Mouse (Mus musculus): ENCODE measurements around the gene Traf2.

Traf2 gene

DNA sequence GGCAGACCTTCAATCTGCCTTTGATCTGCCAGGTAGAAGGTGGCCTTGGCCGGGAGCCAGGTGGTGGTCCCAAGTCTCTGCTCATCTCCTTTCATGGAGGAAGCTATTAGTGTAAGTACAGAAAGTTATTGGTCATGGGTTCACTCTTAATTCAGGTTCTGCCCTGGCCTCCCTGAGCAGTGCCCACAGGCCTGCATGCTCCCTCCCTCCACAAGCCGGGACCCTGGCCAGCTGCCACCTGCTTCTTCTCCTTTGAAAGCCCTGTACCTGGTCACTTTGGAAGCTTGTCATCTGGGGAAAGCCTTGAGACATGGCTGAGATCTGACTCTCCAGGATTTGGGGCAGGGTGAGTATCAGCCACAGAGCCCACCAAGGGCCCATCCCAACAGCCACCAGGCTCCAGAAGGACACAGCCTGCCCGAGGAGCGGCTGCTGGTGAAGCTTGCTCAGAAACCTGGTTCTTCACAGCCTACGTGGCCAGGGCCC lies 53.2 kb downstream of the Traf2 start, which contains the start of gene Lcn12:
Gene Lcn12 (minus strand): TSS at position 436 of the 486 bp plus-strand sequence.
- DNase-seq (ENCODE audit: low spot score in 2 of 2): no peak

DNA sequence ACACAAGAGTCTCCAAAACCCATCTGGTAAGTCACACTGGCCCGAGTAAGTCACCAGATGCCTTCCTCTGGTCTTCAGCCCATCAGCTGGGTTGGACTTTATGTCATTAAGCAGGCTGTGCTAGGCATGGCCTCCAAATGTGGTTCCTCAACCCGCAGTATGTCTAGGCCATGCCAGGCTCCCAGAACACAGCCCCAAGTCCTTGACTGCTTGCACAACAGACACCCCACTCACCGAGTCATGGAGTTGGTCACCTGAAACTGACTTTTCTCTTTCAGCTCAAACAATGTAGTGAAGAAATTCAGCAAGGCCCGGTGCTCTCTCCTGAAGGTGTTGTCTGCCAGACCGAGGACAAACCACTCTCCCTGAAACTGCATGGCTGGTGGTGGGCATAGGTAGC lies 53.8 kb downstream of the Traf2 start:
- no peak for DNase-seq (ENCODE audit: low spot score in 2 of 2)

DNA sequence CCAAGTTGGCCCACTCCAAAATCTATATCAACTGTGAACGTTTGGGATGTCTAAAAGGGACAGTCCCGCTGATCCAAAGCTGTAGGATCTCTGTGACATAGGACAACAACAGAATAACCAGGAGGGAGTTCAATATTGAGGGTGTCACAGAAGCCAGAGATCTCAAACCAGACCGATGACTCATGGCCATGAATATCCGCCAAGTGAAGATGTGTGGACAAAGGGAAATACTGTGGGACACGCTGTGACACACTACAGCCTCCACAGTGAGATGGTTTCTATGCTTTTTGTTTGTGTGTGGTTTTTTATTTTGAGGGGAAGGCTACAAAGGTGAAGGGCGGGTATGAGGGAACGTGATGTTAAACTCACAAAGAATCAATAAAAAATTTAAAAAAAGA lies 58.1 kb downstream of the Traf2 start:
- no peak for DNase-seq (ENCODE audit: low spot score in 2 of 2)

DNA sequence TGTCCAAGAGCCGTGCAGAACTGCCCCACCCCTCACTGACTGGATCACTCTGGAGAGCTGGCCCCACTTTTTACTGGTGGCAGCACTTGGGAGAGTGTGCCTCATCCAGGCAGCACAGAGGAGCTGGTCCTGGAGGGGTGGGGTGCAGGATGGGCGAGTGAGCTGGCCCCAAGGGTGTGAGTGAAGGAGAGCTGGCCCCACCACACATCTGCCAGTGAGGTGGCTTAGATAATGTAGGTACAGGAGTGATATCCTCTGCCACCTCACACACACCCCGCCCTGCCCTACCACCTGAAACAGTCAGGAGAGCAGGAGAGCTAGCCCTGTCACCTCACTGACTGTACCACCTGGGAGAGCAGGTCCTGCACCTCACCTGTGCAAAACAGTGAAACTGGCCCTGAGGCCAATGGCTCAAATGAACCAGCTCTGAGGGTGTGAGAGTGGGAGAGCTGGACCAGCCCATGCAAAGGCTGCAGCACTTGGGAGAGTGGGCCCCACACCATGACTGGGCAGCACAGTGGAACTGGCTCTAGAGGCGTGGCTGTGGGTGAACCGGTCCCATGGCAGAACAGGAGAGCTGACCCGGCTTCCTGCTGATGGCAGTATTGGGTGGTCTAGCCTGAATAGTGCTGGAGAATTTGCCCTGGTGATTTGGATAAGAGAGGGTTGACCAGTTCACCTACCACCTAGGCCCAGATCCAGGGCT lies 58.6 kb downstream of the Traf2 start:
- no peak for DNase-seq (ENCODE audit: low spot score in 2 of 2)

DNA sequence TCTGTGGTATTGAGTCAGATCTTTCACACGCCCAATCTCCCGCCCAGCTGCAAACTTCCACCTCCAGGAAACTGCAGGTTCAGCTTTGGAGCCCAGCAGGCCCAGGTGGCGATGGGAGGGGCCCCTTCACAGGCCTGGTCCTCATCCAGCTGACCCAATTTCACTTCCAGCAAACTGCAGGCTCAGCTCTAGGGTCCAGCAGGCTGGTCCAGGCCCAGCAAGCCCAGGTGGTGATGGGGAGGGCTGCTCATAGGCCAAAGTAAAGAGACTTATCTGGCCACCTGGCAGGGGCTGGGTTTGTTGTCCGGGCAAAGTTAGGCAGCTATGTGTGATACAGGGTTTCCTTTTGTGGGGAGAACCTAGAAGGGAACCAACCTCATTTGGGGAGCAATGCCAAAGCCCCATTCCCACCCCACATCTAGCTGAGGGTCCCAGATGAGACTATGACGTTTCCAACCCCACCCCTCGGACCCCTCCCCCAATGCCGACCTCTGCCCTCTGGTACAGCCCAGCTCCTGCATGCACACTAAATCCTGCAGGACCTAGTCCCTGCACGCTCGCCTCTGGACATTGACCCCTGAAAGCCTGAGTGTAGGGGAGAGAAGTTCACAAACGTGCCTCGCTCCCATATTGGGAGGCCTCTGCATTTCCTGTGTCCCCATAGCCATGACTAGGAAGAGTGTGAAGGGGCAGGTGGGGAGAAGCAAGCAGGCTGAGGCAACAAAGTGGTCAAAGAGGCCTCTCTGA lies 61.7 kb downstream of the Traf2 start:
- no peak for DNase-seq (ENCODE audit: low spot score in 2 of 2)

DNA sequence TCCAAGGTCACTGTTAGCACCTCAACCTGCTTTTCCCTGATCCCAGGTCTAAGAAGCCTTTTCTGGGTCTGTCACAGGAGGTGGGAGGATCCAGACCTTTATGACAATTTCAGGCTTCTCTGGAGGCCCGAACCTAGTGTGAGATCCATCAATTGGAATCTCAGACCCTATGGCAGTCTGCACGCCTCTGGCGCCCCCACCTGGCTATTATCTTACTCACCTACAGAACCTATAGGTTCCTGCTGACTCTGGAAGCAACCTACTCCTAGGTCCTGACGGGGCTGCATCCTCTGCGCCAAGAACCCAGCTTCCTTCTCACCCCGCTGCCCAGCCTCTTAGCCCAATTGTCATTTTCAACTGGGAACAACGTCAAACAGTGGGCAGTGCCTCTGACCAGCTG lies 63.8 kb downstream of the Traf2 start:
- DNase-seq (ENCODE audit: low spot score in 2 of 2): peak in 1 of 2 experiments; percentile 75

DNA sequence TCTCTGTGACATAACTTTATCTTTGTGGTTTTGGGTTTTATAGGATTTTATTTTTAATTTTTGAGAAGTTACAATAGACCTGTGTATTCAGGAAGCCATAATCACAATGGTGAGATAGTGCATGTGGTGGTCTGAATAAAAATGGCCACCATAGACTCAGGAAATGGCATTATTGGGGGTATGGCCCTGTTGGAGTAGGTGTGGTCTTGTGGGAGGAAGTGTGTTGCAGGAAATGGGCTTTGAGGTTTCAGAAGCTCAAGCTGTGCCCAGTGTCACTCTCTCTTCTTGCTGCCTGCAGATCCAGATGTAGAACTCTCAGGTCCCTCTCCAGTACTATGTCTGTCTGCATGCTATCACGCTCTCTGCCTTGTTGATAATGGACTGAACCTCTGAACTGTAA lies 66.2 kb downstream of the Traf2 start:
- DNase-seq (ENCODE audit: low spot score in 2 of 2): no peak

DNA sequence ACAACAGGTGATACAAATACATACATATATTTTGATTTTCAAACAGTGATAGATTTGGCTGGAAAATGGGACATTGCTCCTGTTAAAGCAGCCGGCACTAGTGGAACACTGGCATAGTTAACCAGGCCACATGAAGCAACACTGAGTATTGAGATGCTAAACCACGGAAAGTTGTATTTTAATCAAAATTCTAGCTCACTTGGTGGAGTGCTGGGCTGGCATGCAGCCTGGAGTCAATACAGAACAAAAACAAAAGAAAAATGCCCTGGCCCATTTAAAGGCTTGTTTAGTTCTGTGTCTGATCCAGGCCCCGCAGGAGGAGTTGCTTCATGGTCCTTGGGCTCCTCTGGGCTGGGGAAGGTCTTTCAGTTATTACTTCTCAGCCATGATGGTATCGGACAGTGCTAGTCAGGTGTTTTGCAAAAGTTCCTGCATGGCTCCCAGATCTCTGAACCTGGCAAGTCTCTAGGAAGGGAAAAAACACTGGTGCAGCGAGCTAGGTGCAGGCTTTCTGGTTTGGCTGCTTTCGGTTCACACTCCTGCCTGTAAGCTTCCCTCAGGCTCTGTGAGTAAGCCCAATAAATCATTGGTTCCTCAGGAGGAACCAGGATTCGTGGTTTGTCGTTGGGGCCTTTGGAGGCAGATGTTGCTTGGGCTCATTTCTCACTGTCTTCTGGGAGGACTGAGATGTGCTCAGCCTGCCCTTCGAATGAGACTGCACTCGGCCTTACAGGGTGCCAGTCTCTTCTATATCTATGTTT lies 67.0 kb downstream of the Traf2 start:
- no peak for DNase-seq (ENCODE audit: low spot score in 2 of 2)

DNA sequence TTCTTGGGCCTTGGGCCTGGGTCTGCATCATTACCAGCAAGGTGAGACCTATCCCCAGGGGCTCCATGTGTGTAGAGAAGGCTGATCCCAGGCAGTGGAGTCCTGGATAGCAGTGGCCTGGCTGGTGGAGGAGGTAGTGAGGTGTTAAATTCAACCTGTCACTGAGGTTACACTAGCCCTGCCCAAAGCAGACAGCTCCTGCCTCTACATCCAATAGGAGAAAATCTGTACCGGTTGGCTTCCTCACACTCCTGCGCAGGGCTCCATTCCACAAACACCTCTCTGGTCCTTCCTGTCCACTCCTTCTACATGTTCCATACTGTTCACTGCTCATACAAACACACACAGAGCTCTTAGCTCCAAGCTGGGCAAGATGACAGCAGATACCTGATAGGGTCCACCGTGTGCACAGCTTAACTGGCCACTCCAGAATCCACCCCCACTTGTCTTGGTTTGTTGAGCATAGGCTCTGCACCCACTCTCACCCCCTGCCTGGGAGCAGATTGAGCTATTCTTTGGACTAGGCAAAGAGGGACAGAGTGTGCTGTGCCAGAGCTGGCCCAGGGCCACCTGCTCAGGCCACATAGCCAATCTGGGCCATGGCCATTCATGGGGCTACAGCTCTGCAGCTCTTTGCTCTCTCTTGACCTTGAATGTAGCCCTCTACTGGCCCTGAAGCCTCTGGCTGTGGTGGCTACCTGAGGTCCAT lies 68.6 kb downstream of the Traf2 start:
- DNase-seq (ENCODE audit: low spot score in 2 of 2): no peak

DNA sequence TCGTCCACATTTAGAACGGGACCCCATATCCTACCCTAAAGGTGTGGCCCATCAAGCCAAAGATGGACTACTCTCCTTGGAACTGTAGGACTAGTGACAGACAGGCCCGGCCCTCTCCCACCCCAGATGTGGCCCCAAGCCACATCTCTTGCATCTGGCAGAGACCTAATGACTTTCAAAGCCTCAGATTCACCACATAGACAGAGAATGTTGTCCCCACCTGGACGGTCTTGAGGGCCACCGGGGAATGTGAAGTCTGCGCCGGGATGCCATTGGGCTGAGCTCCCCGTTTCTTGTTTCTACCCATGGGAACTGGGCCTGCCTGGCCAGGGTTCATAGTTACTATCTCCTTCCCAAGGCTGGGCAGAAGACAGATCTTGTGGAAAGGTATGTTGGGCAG lies 69.2 kb downstream of the Traf2 start:
- no peak for DNase-seq (ENCODE audit: low spot score in 2 of 2)

DNA sequence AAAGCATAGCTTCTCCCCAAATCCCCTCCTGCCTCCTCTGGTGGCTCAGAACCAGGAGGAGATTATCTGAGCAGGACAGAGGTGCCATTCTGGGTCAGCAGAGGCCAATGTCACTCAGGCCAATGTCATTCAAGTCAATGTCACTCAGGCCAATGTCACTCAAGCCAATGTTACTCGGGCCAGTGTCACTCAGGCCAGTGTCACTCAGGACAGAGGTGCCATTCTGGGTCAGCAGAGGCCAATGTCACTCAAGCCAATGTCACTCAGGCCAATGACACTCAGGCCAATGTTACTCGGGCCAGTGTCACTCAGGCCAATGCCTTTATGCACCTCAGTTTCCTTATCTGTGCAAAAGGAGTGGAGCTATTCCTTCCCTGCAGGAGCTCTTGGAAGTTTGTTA lies 74.2 kb downstream of the Traf2 start:
- no peak for DNase-seq (ENCODE audit: low spot score in 2 of 2)

DNA sequence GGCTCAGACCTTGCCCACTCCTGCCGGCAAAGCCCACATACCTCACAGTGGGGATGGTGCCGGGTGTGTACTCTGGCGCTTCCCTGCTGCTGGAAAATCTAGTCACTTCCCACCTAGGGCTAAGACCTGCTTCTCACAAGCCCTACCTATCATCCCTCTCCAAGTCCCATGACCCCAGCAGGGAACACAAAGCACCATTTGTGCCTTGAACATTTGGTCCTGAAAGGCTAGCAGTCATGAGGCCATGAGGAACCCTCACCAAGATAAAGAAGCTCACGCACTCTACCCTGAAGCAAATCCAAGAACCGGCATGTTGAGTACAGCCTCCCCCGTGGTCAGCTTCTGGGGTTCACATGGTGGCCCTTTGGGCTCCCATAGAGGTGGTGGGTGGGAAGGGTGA lies 76.8 kb downstream of the Traf2 start, which contains the start of gene Ptgds:
Gene Ptgds (minus strand): TSS at position 78 of the 400 bp plus-strand sequence.
- no peak for DNase-seq (ENCODE audit: low spot score in 2 of 2)

DNA sequence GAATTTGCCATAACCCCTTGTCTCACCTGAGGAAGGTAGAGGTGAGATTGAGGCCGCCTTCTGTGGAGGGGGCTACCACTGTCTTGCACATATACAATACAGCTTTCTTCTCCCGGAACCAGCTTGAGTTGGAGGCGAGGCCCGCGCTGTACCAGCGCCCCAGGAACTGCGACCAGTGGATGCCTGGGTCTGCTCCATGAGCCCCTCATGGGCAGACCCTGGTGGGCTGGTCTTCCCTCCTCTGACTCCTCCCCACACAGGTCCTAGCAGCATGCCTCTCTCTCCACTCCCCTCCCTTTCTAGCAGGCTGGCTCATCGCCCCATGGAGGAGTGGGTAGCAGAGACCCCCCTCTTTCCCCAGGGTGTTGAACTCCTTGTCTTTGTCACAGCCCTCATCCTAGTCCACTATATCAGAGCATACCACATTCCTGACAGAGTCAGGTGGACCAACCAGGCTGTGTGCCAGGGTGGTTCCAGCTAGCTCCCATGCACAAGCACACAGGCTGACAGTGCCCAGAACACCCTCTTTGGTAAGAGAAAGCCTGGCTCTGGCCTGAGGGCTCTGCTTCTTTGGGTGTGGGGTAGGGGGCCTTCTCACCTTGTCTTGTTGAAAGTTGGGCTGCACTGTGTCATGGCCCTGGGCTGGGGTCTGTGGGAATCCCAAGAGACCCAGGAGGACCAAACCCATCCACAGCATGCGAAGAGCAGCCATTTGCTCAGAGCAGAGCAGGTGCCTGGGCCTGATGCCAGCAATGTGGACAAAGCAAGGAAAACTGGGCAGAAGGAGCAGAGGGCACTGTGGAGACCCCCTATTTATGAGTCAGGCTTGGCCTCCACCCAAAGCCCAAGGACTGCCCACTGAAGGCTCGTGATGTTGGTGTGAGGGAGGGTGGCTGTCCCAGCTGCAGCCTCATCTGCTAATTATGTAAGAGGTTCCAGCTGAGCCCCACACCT lies 77.5 kb downstream of the Traf2 start:
- DNase-seq (ENCODE audit: low spot score in 2 of 2): no peak

All from spleen, postnatal 10 days (tissue).